Mouse (Mus musculus) skeletal muscle tissue, adult 2 months (tissue): ENCODE data around the gene Olfr195.
"Not testable (repeated sequence)": the region's sequence is repeated elsewhere in the genome, so short reads cannot be mapped to it uniquely, and the experiment has no call there.

ENCODE experiments used
- DNase-seq: peaks from one replicate; pipeline ENCODE4 v3.0.0-alpha.2; 2012; ENCODE audit warnings: low read depth, low spot score

Gene Olfr195

DNA sequence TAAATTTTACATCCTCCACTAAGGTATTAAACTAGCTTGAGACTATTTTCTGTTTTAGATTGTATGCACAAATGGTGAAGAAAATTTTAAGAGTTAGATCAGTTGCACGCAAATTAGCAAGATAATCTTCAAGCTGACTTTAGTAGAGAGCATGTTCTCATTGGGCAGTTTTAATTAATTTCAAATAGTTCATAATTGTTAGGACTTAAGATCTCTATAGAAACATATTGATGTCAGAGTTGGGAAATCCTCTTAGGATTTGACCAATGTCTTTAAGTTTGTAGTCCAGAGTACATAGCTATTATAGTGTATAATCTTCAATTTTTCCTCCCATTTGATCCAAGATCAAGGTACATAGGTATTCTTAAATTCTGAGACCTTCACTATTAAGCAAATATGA lies at the start of gene Olfr195:
TSS of gene Olfr195 (plus strand) at position 301 of the 400 bp plus-strand sequence.
- no peak for DNase-seq

DNA sequence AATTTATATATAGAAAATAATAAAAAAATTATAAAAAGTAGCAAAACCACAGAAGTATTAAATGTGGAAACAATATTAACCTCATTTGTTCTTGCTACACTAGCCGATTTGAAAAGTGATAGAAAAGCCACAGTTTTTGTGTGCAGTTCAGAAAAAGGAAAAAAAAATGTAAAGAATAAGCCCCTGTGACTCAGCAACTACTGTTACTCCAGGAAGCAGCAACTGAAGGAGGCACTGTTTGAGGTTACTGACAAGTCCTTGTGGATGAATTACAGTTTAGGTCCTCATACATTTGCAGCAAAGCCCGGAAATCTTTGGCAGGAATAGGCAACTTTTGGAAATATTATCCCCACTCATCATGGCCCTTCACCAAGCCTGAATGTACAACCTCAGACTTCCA lies 41.5 kb upstream of the Olfr195 start:
- DNase-seq, result no peak

DNA sequence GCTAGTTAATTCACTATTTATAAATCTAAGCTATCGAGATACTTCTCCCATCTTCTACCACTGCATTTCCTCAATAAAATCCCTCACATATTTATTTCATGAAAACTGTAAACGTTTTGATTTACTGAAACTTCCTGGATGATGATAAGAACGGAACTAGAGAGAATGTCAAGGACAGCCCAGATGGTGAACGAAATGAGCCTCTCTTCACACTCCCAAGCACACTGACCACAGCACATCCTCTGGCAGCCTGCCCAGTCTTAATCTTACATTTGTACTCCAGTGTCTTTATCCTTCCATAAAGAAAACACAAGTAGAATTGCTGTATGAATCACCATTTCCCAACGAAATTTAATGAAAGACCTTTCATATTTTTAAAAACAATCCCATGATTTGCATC lies 38.3 kb upstream of the Olfr195 start:
- not testable (repeated sequence) for DNase-seq

DNA sequence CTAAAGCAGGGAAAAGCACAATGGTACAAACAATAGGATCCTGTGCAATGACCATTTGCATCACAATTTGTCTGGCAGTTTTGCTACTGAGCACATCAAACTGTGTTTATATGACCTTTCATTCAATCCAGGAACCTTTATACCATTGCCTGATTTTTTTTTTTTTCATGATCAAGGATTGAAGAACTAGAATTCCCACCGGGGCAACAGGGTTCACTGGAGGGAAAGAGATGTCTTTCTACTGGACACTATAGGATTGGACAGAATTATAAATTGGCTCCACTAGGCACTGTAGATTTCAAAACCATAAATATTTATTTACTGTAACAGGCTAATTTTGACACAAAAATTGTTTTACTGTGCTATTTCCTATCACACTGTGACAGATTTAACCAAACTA lies 35.1 kb upstream of the Olfr195 start, which contains the start of gene Olfr193:
TSS of gene Olfr193 (minus strand) at position 101 of the 400 bp plus-strand sequence.
- DNase-seq, result no peak

DNA sequence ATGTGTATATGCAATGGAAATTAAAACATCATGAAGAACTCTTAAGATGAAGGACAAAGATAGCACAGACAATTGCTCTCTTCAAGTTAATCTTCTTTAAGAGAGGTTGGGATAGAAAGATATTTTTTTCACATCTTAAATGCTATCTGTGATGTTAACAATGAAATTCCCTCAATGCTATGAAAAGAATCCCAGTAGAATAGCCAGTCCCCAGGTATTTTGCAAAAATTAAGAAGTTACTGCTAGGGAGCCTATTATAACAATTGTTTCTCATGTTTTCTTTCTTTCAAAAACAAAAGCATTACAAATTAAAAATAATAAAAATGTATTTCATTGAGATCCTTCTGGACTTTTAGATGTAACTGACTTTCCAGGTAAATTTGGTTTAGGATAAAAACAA lies 25.9 kb upstream of the Olfr195 start, which contains the start of gene Olfr194:
TSS of gene Olfr194 (minus strand) at position 101 of the 400 bp plus-strand sequence.
- no peak for DNase-seq

DNA sequence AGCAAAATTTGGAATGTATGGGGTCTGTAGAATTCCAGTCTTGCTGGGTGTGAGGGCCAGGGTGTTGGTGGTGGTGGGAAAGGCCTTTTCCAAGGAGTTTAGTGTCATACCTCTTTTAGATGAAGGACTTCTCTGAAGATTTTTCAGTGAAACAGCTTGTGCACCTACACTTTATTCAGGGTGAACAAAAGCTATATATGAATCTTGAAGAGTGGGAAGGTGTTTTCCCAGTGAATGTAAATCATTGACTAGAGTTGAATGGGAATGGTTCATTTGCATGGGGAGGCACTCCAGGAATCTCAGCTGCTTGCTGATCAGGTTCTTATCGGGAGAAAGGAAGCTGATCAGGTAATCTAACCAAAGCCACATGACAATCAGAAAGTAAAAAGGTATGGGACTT lies 16.1 kb upstream of the Olfr195 start:
- DNase-seq, result no peak

DNA sequence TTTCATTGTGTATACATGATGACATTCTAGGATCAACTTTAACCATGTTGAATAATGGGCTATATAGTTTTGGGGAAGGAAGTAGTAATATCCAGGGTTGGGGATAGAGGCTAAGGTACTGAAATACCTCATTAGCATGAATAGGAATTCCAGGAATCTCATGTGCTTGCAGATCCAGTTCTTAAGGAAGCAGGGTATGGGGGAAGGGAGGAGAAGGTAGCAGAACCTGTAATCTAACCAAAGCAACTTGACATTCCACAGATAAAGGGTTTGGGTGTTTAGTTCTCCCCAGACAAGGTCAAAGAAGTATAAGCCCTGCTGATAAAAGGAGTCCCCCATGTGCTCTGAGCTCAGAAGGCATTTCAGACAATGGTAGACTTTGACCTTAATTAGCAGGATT lies 5.7 kb upstream of the Olfr195 start:
- no peak for DNase-seq

DNA sequence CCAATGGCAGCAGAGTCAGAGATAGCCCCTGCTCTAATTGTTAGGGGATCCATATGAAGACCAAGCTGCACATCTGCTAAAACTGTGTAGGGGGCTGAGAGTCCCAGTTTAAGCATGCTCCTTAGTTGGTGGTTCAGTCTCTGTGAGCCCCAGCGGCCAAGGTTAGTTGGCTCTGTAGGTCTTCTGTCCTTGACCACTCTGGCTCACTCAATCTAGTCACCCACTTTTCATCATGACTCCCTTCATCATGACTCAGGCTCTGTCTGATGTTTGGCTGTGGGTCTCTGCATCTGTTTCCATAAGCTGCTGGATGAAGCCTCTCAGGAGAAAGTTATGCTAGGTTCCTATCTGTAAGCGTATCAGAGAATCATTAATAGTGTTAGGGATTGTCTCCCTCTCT lies 5.2 kb downstream of the Olfr195 start:
- no peak for DNase-seq

DNA sequence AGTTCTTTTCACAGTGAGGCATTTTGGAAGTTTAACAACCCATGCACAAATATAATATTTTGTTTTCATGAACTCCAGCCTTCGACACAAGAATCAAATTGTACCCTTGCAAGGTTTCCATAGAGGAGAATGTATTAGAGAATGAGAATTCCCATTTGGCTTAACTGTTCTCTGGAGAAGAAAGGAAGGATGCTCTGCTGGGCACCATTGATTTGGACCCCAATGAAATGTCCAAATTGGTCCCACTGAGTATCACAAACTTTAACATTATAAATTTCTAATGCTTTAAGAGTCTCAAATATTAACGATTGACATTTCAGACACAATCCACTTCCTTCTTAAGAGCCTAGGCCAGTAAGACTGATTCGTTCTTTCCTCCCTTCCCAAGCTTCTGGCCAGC lies 23.5 kb downstream of the Olfr195 start, which contains the start of gene Olfr196:
TSS of gene Olfr196 (minus strand) at position 101 of the 400 bp plus-strand sequence.
- DNase-seq, result no peak
